Mouse (Mus musculus): ENCODE results near the gene Clec2i.
A peak's percentile ranks its signal among the peaks of the same experiment; 100 is the strongest.
"Not testable (repeated sequence)": the region's sequence is repeated elsewhere in the genome, so short reads cannot be mapped to it uniquely, and the experiment has no call there.

Gene Clec2i

DNA sequence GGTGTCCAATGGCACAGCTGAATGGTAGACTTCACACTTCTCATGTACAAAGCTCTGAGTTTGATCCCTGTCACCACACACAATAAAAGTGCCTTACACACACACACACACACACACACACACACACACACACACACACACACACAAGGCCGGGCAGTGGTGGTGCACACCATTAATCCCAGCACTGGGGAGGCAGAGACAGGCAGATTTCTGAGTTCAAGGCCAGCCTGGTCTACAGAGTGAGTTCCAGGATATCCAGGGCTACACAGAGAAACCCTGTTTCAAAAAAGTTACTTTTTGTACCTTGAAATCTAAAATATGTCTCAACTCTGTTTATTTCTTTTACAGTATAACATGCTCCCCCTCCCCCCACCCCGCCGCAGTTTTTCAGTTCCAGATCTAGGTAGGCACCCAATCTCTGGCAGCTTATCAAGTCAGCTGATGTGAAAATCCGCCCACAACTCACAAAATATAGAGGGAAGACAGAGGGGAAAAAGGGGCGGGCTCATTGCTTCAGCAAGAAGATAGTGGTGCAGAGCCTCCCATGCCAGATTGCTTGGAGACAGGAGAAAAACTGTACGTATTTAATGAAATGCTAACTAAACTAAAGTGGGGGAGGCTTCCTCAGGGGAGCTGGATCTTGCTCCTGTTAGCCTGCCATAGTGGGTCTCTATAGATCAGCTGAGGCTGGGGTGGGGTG, at the start of gene Clec2i:
TSS of gene Clec2i (plus strand) at position 498 of the 700 bp plus-strand sequence.
- DNase-seq (ENCODE audit: low spot score in 2 of 2) = not testable (repeated sequence)

DNA sequence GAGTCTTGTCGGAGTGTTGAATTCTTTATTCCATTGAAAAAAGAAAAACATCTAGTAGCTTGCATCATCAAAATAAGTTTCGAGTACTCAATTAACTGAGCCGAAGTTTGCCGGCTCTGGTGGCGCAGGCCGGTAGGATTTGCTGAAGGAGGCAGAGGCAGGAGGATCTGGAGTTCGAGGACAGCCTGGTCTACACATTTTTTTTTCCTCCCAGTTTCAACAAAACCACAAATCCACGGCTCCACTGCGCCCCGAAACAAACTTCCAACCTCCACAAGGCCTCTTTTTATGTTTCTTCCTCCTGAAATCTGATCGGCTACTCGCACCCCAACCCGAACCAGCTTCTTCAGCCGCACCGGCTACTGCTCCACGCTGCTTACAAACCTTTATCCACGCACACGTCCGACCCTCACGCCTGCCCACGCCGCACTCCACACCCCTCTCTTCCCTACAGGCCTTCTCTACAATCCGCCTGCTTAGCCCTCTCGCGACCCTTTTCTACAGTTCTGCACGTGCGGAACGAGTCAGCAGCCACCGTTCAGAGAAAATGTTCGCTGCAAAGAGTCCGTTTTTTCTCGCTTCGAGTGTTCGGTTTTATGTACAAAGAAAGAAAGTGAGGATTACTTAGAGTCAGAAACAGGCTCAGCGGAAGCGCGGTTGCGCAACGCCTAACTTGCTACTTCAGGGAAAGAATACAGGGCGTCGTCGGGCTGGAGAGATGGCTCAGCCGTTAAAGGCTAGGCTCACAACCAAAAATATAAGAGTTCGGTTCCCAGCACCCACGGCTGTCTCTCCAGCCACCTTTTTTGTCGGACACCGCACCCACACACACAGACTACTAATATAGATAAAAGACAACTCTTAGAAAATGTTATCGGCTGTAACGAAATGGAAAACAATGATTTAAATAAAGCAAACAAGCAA, 48.8 kb upstream of the Clec2i start:
- DNase-seq (ENCODE audit: low spot score in 2 of 2) = peak; percentile 86 to 89

DNA sequence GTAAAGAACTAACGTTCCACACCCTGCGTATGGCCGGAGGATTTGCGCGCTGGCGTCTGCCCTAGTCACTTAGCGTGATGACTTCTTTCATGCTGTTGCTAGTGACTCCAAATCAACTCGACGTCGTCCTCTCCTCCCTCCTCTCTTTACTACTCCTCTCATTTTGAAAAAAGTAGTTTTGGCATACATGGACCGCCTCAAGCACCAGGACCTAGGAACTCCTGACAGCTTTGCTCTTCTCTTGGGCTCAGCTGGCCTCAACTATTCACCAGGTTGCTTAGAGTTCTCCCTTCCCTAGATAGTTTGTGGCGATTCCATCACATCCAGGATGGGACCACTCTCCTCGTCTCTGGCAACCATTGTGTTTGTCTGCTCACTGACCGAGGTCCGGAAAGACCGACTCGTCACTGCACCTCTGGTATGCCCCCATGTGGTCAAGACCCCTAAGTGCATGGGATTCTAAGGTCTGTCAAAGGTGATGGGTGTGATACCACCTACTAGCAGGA, 48.1 kb upstream of the Clec2i start:
- DNase-seq (ENCODE audit: low spot score in 2 of 2) = peak; percentile 68 to 77

DNA sequence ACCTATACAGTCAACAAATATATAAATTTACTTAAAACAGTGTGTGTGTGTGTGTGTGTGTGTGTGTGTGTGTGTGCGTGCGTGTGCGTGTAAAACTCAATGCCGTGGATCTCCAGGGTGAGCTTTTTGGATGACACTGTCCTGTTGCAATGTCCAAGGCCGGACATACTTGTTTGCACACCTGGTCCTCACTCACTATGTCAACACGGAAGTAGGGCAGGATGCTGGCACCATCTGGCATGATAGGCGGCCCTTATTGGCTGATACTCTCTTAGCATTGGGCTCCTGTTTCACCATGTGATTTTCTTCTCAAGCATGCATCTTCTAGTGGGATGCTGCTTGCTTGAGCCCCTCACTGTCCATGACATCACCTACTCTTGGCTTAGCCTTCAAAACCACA, 47.5 kb upstream of the Clec2i start:
- no peak for DNase-seq (ENCODE audit: low spot score in 2 of 2)

DNA sequence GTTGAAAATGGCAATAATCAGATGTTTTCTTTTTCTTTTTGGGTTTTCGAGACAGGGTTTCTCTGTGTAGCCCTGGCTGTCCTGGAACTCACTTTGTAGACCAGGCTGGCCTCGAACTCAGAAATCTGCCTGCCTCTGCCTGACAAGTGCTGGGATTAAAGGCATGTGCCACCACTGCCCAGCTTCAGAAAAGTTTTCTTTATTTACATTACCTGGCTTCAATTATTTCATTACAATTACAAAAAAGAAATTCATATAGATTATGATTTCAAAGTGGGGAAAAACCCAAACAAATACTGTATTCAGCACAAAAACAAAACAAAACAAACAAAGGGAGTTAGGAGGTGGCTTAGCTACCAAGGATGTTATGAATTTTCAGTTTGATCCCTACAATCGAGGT, 46.7 kb upstream of the Clec2i start:
- DNase-seq (ENCODE audit: low spot score in 2 of 2) = not testable (repeated sequence)

DNA sequence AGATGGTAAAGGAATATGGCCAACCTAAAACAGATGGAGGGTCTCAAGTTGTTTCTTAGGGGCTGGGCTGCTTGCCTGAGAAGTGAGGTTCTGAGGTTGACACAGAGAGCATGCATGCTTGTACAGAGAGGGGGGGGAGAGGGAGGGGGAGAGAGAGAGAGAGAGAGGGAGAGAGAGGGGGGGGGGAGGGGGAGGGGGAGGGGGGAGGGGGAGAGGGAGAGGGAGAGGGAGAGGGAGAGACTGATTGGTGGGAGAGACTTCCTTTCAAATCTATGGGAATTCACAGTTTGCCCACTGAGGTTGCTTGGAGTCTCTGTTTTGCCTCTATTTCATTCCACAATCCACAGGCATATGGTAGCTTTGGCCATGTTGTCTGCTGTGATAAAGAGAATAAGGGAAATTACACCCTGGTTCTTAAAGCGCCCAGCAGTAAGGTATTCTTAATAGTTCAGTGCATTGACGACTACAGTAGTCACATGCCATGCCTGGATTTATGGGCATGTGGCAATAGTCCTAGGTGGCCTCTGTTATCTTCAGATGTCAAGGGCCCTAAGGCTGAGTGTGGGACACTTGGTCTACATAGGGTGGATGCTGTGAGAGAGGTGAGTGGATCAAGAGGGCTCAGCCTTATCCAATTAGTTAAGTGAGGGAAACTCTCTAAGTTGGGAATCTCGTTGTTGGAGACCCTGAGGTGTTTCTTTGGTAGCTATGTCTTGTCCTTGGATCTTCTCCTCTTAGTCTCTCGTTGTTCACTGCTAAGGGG, 45.9 kb upstream of the Clec2i start:
- no peak for DNase-seq (ENCODE audit: low spot score in 2 of 2)

DNA sequence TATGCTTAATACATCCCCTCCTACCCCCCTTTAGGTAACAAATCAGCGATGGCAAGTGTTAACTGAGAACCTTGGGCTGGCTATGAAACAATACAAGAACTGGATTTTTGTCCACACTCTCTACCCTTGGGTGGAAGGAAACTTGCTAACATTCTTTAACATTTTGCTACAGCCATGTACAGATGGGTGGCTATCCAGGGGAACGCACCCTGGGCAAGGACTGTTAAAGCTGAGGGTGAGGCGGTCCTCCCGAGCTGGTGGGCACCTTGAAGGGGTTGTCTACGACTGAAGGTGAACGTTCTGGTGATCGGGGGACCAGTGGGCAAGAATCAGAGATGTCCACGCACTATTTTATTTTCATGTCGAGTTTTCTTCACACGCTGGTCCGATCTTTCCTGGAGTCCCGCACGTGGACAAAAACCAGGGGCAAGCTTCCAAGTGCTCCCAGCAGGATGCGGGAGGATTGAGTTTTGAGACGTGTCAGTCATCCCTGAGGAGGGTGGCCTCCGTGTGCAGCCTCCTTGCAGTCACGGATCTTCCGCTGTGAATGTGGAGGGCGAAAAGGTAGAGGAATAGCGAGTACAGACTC, 44.9 kb upstream of the Clec2i start:
- DNase-seq (ENCODE audit: low spot score in 2 of 2) = no peak

DNA sequence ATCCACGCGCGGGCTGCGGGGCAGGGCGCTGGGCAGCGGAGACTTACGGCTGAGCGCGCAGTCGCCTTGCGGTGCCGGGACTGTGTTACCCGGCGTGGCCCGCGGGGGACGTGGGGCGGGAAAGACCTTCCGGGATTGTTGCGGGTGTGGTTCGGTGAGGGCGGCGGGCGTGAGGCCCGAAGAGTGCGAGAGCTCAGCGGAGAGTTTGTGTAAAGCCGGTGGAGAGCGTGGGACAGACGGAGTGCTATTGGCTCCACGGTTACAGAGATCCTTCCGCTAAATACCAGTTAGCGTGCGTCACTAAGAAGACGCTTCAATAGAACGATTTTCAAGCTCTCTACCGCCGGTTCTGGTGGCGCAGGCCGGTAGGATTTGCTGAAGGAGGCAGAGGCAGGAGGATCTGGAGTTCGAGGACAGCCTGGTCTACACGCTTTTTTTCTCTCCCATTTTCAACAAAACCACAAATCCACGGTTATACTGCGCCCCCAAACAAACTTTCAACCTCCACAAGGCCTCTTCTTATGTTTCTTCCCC, 44.4 kb upstream of the Clec2i start:
- peak; percentile 89 for DNase-seq (ENCODE audit: low spot score in 2 of 2)

DNA sequence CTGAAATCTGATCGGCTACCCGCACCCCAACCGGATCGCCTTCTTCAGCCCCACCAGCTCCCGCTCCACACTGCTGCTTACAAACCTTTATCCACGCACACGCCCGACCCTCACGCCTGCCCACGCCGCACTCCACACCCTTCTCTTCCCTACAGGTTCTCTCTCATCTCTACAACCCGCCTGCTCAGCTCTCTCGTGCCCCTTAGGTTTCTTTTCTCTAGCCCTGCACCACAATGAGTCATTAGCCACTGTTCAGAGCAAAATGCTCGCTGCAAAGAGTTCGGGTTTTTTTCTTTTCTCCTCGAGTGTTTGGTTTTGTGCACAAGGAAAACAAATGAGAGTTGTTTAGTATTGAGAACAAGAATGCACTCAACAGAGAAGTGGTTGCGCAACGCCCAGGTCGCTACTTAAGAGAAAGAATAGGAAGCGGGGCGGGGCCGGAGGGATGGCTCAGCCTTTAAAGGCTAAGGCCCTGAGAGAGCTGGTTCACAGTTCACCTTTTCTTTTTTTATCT, 43.9 kb upstream of the Clec2i start:
- DNase-seq (ENCODE audit: low spot score in 2 of 2) = peak; percentile 55 to 76

DNA sequence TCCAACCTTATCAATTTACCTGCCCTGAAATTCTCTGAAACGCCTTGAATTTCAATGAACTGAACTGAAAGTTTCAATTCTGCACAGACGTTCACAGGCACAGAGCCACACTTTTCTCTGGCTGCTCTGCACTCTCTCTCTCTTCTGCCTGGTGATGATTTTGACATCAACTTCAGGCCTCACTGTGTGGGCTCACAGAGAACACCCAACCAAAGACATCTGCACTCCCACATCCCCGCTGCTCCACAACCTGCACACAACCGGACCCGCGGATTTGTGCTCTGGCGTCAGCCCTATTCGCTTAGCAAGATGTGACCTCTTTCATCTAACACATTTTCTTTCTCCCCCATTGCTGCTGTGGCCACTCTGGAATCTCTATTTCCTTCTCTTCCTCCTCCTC, 43.3 kb upstream of the Clec2i start:
- no peak for DNase-seq (ENCODE audit: low spot score in 2 of 2)

DNA sequence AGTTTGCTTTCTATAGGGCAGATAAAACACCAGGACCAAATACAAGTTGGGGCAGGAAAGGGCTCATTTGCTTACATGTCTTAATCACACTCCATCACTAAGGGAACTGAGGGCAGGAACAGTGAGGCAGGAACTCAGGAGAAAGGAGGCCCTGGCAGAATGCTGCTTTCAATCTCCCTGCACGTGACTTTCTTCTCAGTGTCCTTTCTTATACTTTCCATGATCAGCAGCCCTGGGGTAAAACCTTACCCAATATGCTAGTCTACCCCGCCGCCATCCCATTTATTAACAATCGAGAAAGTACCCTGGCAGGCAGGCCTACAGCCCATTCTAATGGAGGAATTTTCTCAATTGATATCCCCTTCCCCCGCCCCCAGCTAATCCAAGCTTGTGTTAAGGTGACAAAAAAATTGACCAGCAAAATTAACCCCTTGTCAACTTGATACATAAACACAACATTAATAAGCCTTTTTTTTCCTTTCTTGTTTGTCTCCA, 42.8 kb upstream of the Clec2i start:
- no peak for DNase-seq (ENCODE audit: low spot score in 2 of 2)

DNA sequence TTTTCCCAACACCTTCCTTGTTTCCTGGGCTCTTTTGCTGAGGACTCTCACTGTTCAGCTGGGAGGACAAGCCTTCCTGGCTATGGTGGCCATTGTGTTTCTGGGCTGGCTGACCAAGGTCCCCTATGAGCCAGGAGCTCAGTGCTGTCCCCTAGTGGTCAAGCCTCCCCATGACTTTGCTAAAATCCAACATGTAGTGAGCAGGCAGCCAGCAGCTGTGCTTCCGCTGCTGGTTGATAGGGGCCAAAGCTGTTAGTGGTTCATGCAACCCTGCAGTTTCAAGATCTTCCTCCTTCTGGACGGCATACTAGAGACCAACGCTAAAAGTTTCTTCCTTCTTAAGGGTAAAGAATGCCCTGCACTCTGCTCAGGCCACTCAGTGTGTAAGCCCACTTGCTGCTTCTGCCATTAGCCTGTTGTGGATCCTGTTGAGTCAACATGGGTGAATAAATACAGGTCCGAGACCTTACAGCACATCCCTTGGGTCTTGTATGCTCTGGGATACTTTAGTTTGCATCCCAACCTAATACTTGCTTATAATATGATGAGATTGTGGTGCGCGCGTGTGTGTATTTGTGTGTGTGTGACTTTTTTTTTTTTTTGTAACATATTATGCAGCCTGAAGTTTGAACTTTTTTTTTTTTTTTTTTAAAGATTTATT, 41.9 kb upstream of the Clec2i start:
- peak in 1 of 2 experiments; percentile 69 for DNase-seq (ENCODE audit: low spot score in 2 of 2)

DNA sequence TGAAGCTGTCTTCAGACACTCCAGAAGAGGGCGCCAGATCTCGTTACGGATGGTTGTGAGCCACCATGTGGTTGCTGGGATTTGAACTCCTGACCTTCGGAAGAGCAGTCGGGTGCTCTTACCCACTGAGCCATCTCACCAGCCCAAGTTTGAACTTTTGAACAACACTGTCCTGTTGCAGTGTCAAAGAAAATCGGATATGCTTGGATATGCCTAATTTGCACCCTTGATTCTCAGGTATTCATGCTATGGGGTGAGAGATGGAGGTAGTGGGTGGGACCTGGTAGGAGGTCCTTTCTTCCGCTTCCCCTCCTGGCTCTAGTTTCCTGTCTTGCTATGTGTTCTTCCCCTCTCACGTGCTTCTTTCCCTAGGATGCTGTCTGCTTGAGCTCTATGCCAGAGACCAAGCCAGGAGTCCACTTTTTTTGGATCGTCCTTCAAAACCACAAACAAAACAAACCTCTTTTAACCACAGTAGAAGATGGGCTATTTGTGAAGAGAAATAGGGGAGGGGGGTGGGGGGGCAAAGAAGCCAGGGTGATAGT, 41.3 kb upstream of the Clec2i start:
- DNase-seq (ENCODE audit: low spot score in 2 of 2) = no peak

DNA sequence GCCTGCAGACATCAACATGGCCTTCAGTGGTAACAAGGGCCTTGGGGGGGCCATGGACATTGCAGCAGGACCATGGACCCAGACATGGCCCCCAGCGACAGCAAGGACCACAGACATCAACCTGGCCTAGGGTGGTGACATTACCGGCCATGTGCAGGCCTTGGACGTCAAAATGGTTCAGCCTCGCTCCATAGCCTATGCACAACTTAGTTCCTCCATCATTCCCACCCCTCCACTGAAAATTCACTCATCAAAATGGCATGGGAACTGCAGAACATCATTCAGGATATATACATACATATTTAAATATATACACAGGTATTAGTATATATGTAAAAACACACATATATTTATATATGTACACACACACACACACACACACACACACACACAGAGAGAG, 40.0 kb upstream of the Clec2i start:
- no peak for DNase-seq (ENCODE audit: low spot score in 2 of 2)

DNA sequence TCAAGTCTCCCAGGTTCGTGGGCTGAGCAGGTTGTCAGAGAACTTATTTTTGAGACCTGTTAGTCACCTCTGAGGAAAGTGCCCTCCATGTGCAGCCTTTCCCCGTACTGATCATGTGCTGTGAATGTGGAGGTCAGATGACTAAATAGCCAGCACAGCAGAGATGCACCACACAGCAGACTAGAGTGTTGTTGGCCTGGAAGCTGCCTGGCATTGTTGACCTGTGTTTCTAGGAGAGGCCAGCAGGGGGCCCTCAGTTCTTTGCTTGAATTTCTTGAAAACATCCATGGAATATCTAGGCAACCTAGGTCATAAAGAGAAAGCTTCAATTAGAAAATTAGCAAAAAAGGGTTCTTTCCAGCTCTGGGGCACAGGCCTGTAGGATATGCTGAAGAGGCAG, 37.5 kb upstream of the Clec2i start:
- DNase-seq (ENCODE audit: low spot score in 2 of 2) = no peak

DNA sequence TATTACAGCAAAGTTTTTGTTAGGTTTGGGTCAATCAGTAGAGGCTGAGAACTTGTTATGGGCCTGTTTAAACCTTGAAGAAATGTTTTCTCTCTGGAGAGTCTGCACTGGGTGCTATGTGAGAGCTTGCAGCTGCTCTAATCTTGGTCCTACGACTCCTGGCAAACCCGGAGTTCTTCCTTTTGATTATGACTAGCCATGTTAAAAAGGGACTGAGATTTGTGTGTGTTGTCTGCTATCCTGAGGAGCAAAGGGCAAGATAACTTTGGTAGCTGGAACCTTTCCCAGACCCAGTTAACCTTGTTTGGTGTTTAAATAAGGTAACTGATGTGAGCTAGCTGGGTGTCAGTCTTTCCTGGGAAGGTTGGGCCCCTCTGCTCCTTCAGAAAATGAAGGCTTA, 36.7 kb upstream of the Clec2i start:
- DNase-seq (ENCODE audit: low spot score in 2 of 2) = no peak

DNA sequence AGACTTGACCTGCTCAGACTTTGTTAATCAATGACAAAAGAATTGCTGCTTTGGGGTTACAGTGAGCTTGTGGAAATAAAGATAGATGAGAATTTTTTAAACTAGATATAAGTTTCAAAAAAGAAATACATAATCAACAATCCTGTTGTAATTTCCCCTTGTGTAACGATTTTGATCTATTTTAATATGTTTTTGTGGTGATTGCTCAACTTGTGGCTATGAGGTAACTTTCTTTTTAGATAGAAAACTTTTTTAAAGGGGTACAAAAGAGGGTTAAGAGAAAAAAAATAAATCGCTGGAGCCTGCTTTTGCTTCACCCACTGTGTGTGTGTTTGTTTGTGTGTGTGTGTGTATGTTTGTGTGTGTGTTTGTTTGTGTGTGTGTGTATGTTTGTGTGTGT, 36.2 kb upstream of the Clec2i start:
- no peak for DNase-seq (ENCODE audit: low spot score in 2 of 2)

DNA sequence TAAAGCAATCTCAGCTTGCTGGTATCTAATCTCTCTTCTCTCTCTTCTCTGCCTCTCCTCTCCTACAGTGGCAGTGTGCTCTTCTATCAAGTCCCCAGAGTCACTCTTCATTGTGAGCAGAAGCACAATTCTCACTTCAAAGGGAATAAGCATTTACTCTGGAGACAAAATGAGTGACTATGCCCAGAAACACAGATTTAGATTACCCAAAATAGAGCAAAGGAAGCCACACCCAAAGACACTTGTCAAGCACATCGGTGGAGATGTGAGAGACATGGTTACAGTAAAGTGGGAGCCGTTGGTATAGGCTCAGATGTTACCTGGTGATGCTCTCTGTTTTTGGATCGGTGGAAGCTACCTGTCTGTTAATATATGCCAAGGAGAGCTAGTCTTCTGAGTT, 34.6 kb upstream of the Clec2i start:
- no peak for DNase-seq (ENCODE audit: low spot score in 2 of 2)

DNA sequence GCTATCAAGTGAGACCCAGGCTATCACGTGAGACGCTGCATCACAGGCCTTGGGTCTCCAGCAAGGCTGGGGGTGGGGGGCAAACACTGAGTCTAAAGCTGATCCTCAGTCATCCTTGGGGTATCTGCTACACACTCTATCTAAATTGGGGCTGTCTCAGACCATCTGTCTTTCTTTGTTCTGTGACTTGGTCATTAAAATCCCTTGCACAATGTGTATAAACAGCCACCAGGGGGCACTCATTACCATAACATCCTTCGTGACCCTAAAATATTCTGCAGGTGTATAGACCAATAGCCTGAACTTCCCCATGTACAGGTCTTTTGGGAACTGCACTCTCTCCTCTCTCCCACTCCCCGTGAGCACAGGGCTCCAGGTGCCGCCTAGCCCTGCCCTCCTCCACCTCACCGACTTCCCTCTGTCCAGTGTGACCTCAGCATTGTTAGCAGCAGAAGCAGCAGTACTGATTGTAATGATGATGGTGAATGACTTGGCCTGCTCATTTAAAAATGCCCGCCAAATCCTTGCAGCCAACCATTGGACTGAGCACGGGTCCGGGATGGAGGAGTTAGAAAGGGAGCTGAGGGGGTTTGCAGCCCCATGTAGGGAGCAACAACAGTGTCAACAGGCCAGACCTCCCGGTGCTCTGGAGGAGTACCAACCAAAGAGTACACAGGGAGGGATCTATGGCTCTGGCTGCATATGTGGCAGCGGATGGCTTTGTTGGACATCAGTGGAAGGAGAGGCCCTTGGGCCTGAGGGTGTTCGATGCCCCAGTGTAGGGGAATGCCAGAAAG, 33.2 kb upstream of the Clec2i start:
- peak in 1 of 2 experiments; percentile 70 for DNase-seq (ENCODE audit: low spot score in 2 of 2)
